Mouse (Mus musculus) myocyte (in vitro differentiated cells): Measurements from ENCODE around the gene Pomc. TPM values are rescaled to one million over a fixed set of nuclear protein-coding genes. Genes with fewer than 3 reads are reported as not detected.

ENCODE experiments used
- H3K27me3 ChIP-seq: one replicate; pipeline ENCODE4 v1.6.1; 2011; ENCODE audit not compliant: control insufficient read depth, insufficient read depth, insufficient read length
- H3K36me3 ChIP-seq: one replicate; pipeline ENCODE4 v1.6.1; 2011; ENCODE audit not compliant: control insufficient read depth, insufficient read depth
- H3K4me2 ChIP-seq: one replicate; pipeline ENCODE4 v1.6.1; 2011; ENCODE audit warnings: low read depth, control low read depth
- H3K4me3 ChIP-seq: one replicate; pipeline ENCODE4 v1.5.1; 2011; ENCODE audit warnings: mild to moderate bottlenecking, control low read depth, moderate library complexity
- H3K79me2 ChIP-seq: one replicate; pipeline ENCODE4 v1.6.1; 2011; ENCODE audit not compliant: control insufficient read depth, insufficient read depth
- H3ac ChIP-seq: one replicate; pipeline ENCODE4 v1.6.1; 2011; ENCODE audit not compliant: control insufficient read depth, insufficient read length
- CEBPB ChIP-seq: IDR thresholded peaks from 2 replicates; pipeline ENCODE4 v1.6.1; 2011; ENCODE audit warnings: mild to moderate bottlenecking, moderate library complexity; ENCODE audit not compliant: poor library complexity, insufficient read depth, severe bottlenecking
- E2F4 ChIP-seq: IDR thresholded peaks from one replicate; pipeline ENCODE4 v1.6.1; 2011; ENCODE audit warnings: mild to moderate bottlenecking, control low read depth, moderate library complexity; ENCODE audit not compliant: insufficient read depth
- MAX ChIP-seq: IDR thresholded peaks from one replicate; pipeline ENCODE4 v1.6.1; 2011; ENCODE audit warnings: low read depth, mild to moderate bottlenecking, control low read depth
- MYOD1 ChIP-seq, 3 experiments: IDR thresholded peaks; one replicate each; pipeline ENCODE4 v1.6.1; 2011; ENCODE audit warnings: control low read depth in 2 of 3, low read depth in 2 of 3, mild to moderate bottlenecking in 2 of 3, moderate library complexity in 1 of 3; ENCODE audit not compliant: insufficient read length in 2 of 3, control insufficient read depth in 1 of 3
- MYOG ChIP-seq, 3 experiments: IDR thresholded peaks; one replicate each; pipeline ENCODE4 v1.6.1; 2011; ENCODE audit warnings: control low read depth in 2 of 3, low read depth in 2 of 3, mild to moderate bottlenecking in 2 of 3; ENCODE audit not compliant: insufficient read length in 2 of 3, control insufficient read depth in 1 of 3, insufficient read depth in 1 of 3
- POLR2A ChIP-seq: IDR thresholded peaks from one replicate; pipeline ENCODE4 v1.6.1; 2011; ENCODE audit warnings: low read depth, mild to moderate bottlenecking, control low read depth, moderate library complexity; ENCODE audit not compliant: insufficient read length
- POLR2AphosphoS2 ChIP-seq: IDR thresholded peaks from one replicate; pipeline ENCODE4 v1.6.1; 2011; ENCODE audit warnings: low read depth, control low read depth; ENCODE audit not compliant: insufficient read length
- REST ChIP-seq: IDR thresholded peaks from one replicate; pipeline ENCODE4 v1.6.1; 2011; ENCODE audit warnings: mild to moderate bottlenecking, control low read depth, moderate library complexity; ENCODE audit not compliant: insufficient read depth, insufficient read length
- SRF ChIP-seq: IDR thresholded peaks from one replicate; pipeline ENCODE4 v1.6.1; 2011; ENCODE audit warnings: low read depth; ENCODE audit not compliant: control insufficient read depth, insufficient read length
- TCF12 ChIP-seq: IDR thresholded peaks from one replicate; pipeline ENCODE4 v1.6.1; 2011; ENCODE audit warnings: mild to moderate bottlenecking, control low read depth; ENCODE audit not compliant: poor library complexity, insufficient read depth, severe bottlenecking
- TCF3 ChIP-seq: IDR thresholded peaks from one replicate; pipeline ENCODE4 v1.6.1; 2011; ENCODE audit warnings: low read depth, control low read depth; ENCODE audit not compliant: insufficient read length
- USF1 ChIP-seq: IDR thresholded peaks from one replicate; pipeline ENCODE4 v1.6.1; 2011; ENCODE audit warnings: low read depth, mild to moderate bottlenecking, control low read depth, moderate library complexity
- polyA plus RNA-seq: library from polyadenylated mRNA; unstranded; fragments of >200 nt; fragmentation: generic; extraction: Trizol; gene quantifications from one replicate; pipeline ENCODE4 v1.2.1, GENCODE M21; 2012; ENCODE audit warnings: missing spikeins

Pomc gene
- polyA plus RNA-seq, 1 experiment = not detected

DNA sequence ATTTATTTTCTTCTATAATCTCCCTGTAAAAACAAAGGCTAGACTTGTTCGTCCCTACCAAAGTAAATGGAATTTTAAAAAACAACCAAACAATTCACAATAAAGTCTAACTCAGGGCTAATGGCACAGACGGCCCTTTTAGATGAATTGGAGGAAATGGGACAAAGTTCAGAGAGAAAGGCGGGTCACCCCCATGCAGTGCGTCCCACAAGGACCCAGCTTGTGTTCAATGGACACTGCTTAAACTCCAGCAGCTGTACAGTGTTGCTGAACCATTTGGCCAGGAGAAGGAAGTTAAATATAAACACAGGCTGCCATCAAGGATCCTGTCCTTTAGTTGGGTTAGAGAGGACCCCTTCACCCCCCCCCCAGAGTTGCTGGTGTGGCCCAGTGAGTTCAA lies 53.0 kb downstream of the Pomc start:
- Histone ChIP-seq H3K4me2 (no peak overlapping the region), H3ac (no peak overlapping the region), H3K4me3 (no peak overlapping the region), H3K36me3 (no peaks in the 10 kb centered on the region), H3K79me2 (no peaks in the 10 kb centered on the region), H3K27me3 (peaks cover 16% of the 10 kb centered on the region)
- no peak for TF ChIP-seq MYOD1 (IDR thresholded peaks at IDR 0.05; ENCODE audit: control insufficient read depth in 1 of 3, insufficient read length in 2 of 3, low read depth in 2 of 3)
- no peak for TF ChIP-seq MAX
- TF ChIP-seq TCF3 = no peak
- TF ChIP-seq USF1 = no peak
- no peak for TF ChIP-seq REST
- TF ChIP-seq POLR2AphosphoS2 = no peak
- TF ChIP-seq E2F4 = no peak
- TF ChIP-seq POLR2A = no peak
- TF ChIP-seq SRF = no peak

GRCm38 (mm10) chr12:4008731-4009130 lies 54.0 kb downstream of the Pomc start:
- no peak overlapping the region for H3K4me2 ChIP-seq
- no peak overlapping the region for H3K4me3 ChIP-seq
- no peak overlapping the region for H3ac ChIP-seq
- no peaks in the 10 kb centered on the region for H3K79me2 ChIP-seq
- peaks cover 16% of the 10 kb centered on the region for H3K27me3 ChIP-seq
- TF ChIP-seq CEBPB = no peak
- TF ChIP-seq E2F4 = no peak
- no peak for TF ChIP-seq SRF
- no peak for TF ChIP-seq MYOD1 (IDR thresholded peaks at IDR 0.05; ENCODE audit: control insufficient read depth in 1 of 3, insufficient read length in 2 of 3, low read depth in 2 of 3)
- TF ChIP-seq POLR2AphosphoS2 = no peak
- no peak for TF ChIP-seq TCF3
- no peak for TF ChIP-seq POLR2A
- TF ChIP-seq REST = no peak
- TF ChIP-seq USF1 = no peak
- TF ChIP-seq MAX = no peak
- TF ChIP-seq MYOG (IDR thresholded peaks at IDR 0.05; ENCODE audit: control insufficient read depth in 1 of 3, insufficient read depth in 1 of 3, insufficient read length in 2 of 3, low read depth in 2 of 3) = no peak
- no peak for TF ChIP-seq TCF12
- no peaks in the 10 kb centered on the region for H3K36me3 ChIP-seq

Other genes starting within 250 kb of the Pomc start
- gene Dnmt3a, start 148.9 kb upstream of the Pomc start, polyA plus RNA-seq = 4.6 TPM
- gene Efr3b, start 84.0 kb downstream of the Pomc start, polyA plus RNA-seq = 0.02 TPM
- 4.8 TPM for gene Dnajc27, start 127.6 kb downstream of the Pomc start, polyA plus RNA-seq
- gene Adcy3, start 178.2 kb downstream of the Pomc start, polyA plus RNA-seq = 0.85 TPM